ENCODE assay signal across 9 mouse cellular contexts in genomic region chr17:27564391-27565162, GRCm38 (mm10). TPM values are rescaled to one million over a fixed set of nuclear protein-coding genes. Genes with fewer than 3 reads are reported as not detected.
DNase-seq lines count a peak whose midpoint lies in the region; ATAC-seq and TF ChIP-seq lines count a peak whose summit lies in the region.
"Had no signal": no experiment of that assay in that cellular context is flagged by ENCODE, and none has a peak within 500 bp of the region (broad histone marks: within the 10 kb centered on the region; RNA-seq: fewer than 3 reads in every experiment).

No protein-coding gene starts in this region.

- no peak for TF ChIP-seq RAD21 in CH12.LX (IDR thresholded peaks at IDR 0.05; ENCODE audit: low read depth, low read length)

- peak in 1 of 2 experiments; percentile 38; a peak in 2 of 4 replicates for TF ChIP-seq CTCF in CH12.LX (conservative IDR thresholded peaks at IDR 0.05 in 1 of 2, IDR thresholded peaks at IDR 0.05 in 1 of 2; ENCODE audit: low read depth in 2 of 2, low read length in 2 of 2)

- H3K79me2 ChIP-seq in CH12.LX (replicated peaks; ENCODE audit: control insufficient read depth, extremely low read depth, insufficient read depth, poor library complexity, severe bottlenecking) = peaks cover 28% of the 10 kb centered on the region

- ATAC-seq in heart, embryonic 11.5 days (replicated peaks; ENCODE audit: insufficient number of reproducible peaks, low FRiP score, low TSS enrichment) = no peak
- no peak for ATAC-seq in embryonic facial prominence, embryonic 13.5 days (ENCODE audit: insufficient number of reproducible peaks, insufficient read depth, low FRiP score, low TSS enrichment, low read depth)
- 0 out of 2 replicates have a peak, but pooled peaks have one; percentile 0 for ATAC-seq in kidney, embryonic 15.5 days (replicated peaks; ENCODE audit: low FRiP score)
- ATAC-seq in midbrain, embryonic 16.5 days = no peak

- peaks cover 38% of the 10 kb centered on the region for H3K4me1 ChIP-seq in heart, embryonic 11.5 days (ENCODE audit: control insufficient read depth, insufficient read depth, low read length)
- peaks cover 24 to 51% of the 10 kb centered on the region in 2 experiments for H3K4me1 ChIP-seq in CH12.LX (ENCODE audit: control insufficient read depth in 1 of 2, insufficient read depth in 2 of 2)
- peaks cover 38% of the 10 kb centered on the region for H3K4me1 ChIP-seq in embryonic facial prominence, embryonic 13.5 days
- H3K4me1 ChIP-seq in kidney, embryonic 15.5 days = peaks cover 43% of the 10 kb centered on the region
- peaks cover 15% of the 10 kb centered on the region for H3K4me1 ChIP-seq in midbrain, embryonic 16.5 days (ENCODE audit: control insufficient read depth, insufficient read depth, low read length)

- no peak for TF ChIP-seq EP300 in CH12.LX (IDR thresholded peaks at IDR 0.05; ENCODE audit: low read length)

- WGBS in heart, embryonic 11.5 days (ENCODE audit: insufficient replicate concordance) = 12% methylated on average over 20 of the region's 20 CpGs
- WGBS in embryonic facial prominence, embryonic 13.5 days = 13% methylated on average over 20 of the region's 20 CpGs
- WGBS in kidney, embryonic 15.5 days = 17% methylated on average over 19 of the region's 20 CpGs
- WGBS in midbrain, embryonic 16.5 days = 16% methylated on average over 19 of the region's 20 CpGs

- peak overlapping the region; percentile 93 for H3K4me2 ChIP-seq in heart, embryonic 11.5 days
- H3K4me2 ChIP-seq in CH12.LX (ENCODE audit: insufficient read depth, low read depth, poor library complexity, severe bottlenecking) = peak overlapping the region; percentile 64
- H3K4me2 ChIP-seq in embryonic facial prominence, embryonic 13.5 days = peak overlapping the region; percentile 94
- peak overlapping the region; percentile 99 for H3K4me2 ChIP-seq in kidney, embryonic 15.5 days
- peak overlapping the region; percentile 89 for H3K4me2 ChIP-seq in midbrain, embryonic 16.5 days (ENCODE audit: low read length)

- H3K27ac ChIP-seq in heart, embryonic 11.5 days (ENCODE audit: low read depth, low read length) = no peak overlapping the region
- peak overlapping the region; percentile 39 for H3K27ac ChIP-seq in CH12.LX (ENCODE audit: insufficient read depth, low read depth)
- 0 out of 2 replicates have a peak overlapping the region, but pooled peaks have one; percentile 39 for H3K27ac ChIP-seq in embryonic facial prominence, embryonic 13.5 days
- H3K27ac ChIP-seq in kidney, embryonic 15.5 days = peak overlapping the region; percentile 69
- peak overlapping the region; percentile 65 for H3K27ac ChIP-seq in midbrain, embryonic 16.5 days (ENCODE audit: low read length)

- in situ Hi-C loops in CH12.LX (cut with MboI; ENCODE audit: low pct_ligation_motif_present, low pct_unique_long_range_greater_than_20kb, low sequenced_read_pairs) = loop anchor here (5.0 kb wide), 1 partner anchor 68 kb away; no protein-coding TSS in a partner anchor

- H3K27me3 ChIP-seq in heart, embryonic 11.5 days (ENCODE audit: control insufficient read depth, insufficient read depth, low read length) = no peaks in the 10 kb centered on the region
- H3K27me3 ChIP-seq in CH12.LX (replicated peaks) = no peaks in the 10 kb centered on the region
- no peaks in the 10 kb centered on the region for H3K27me3 ChIP-seq in embryonic facial prominence, embryonic 13.5 days
- H3K27me3 ChIP-seq in kidney, embryonic 15.5 days = no peaks in the 10 kb centered on the region
- H3K27me3 ChIP-seq in midbrain, embryonic 16.5 days (ENCODE audit: control insufficient read depth, insufficient read depth, low read depth, low read length) = no peaks in the 10 kb centered on the region

- H3K9ac ChIP-seq in heart, embryonic 11.5 days (ENCODE audit: low read depth, low read length) = peak overlapping the region; percentile 74
- H3K9ac ChIP-seq in CH12.LX (ENCODE audit: insufficient read depth, low read depth) = peak overlapping the region; percentile 44; the same call in 1 of the 2 replicates
- peak overlapping the region; percentile 78 for H3K9ac ChIP-seq in embryonic facial prominence, embryonic 13.5 days
- peak overlapping the region; percentile 67; the same call in 1 of the 2 replicates for H3K9ac ChIP-seq in kidney, embryonic 15.5 days
- H3K9ac ChIP-seq in midbrain, embryonic 16.5 days (ENCODE audit: low read depth, low read length) = peak overlapping the region; percentile 77

- no peak for DNase-seq in heart, postnatal 4 days
- DNase-seq in CH12.LX (ENCODE audit: extremely low read depth) (no peak), adipocyte (ENCODE audit: low spot score) (no peak)
- DNase-seq in right cerebral cortex, postnatal 14 days = no peak

- dilution Hi-C loops in CH12.LX (cut with MboI; ENCODE audit: extremely low pct_ligation_motif_present, extremely low pct_unique_long_range_greater_than_20kb, low sequenced_read_pairs) = no loop called here

- peaks cover 5% of the 10 kb centered on the region for H3K36me3 ChIP-seq in heart, embryonic 11.5 days (ENCODE audit: control insufficient read depth, insufficient read depth, low read length)
- H3K36me3 ChIP-seq in CH12.LX (replicated peaks in 1 of 2; ENCODE audit: control insufficient read depth in 1 of 2, insufficient read depth in 1 of 2, low read length in 1 of 2) = peaks cover 16 to 32% of the 10 kb centered on the region in 2 experiments
- H3K36me3 ChIP-seq in embryonic facial prominence, embryonic 13.5 days = peaks cover 26% of the 10 kb centered on the region
- peaks cover 26% of the 10 kb centered on the region for H3K36me3 ChIP-seq in kidney, embryonic 15.5 days
- H3K36me3 ChIP-seq in midbrain, embryonic 16.5 days (ENCODE audit: control insufficient read depth, insufficient read depth, low read length) = peaks cover 4% of the 10 kb centered on the region

- peak overlapping the region; percentile 61 for H3K4me3 ChIP-seq in heart, embryonic 11.5 days (ENCODE audit: low read depth, low read length)
- H3K4me3 ChIP-seq in CH12.LX (replicated peaks in 1 of 3; ENCODE audit: low read depth in 2 of 3, low read length in 2 of 3, poor library complexity in 1 of 3) = peak overlapping the region; percentile 71 to 75 (median 74)
- H3K4me3 ChIP-seq in embryonic facial prominence, embryonic 13.5 days = peak overlapping the region; percentile 68
- peak overlapping the region; percentile 56 for H3K4me3 ChIP-seq in kidney, embryonic 15.5 days (replicated peaks)
- peak overlapping the region; percentile 57 for H3K4me3 ChIP-seq in midbrain, embryonic 16.5 days (ENCODE audit: low read depth, low read length)

- no peak; the same call in none of the 2 replicates for TF ChIP-seq POLR2A in CH12.LX (IDR thresholded peaks at IDR 0.05; ENCODE audit: low read depth, low read length)

- no peaks in the 10 kb centered on the region for H3K9me3 ChIP-seq in heart, embryonic 11.5 days (replicated peaks; ENCODE audit: control insufficient read depth, low read length)
- no peaks in the 10 kb centered on the region for H3K9me3 ChIP-seq in CH12.LX (replicated peaks; ENCODE audit: low read length)
- H3K9me3 ChIP-seq in embryonic facial prominence, embryonic 13.5 days = no peaks in the 10 kb centered on the region
- H3K9me3 ChIP-seq in kidney, embryonic 15.5 days (replicated peaks) = no peaks in the 10 kb centered on the region
- no peaks in the 10 kb centered on the region for H3K9me3 ChIP-seq in midbrain, embryonic 16.5 days (replicated peaks; ENCODE audit: control insufficient read depth, low read length, poor library complexity, severe bottlenecking)

TF ChIP-seq in CH12.LX, 34 proteins besides CTCF, POLR2A, EP300 and RAD21 (continues in another document):
- no peak for TF ChIP-seq MEF2A (IDR thresholded peaks at IDR 0.05; ENCODE audit: borderline replicate concordance, low read depth, low read length)
- no peak for TF ChIP-seq ZC3H11A (IDR thresholded peaks at IDR 0.05; ENCODE audit: low read depth, low read length)

RNA-seq across cellular contexts. Expression of gene AI413582, which starts 1.0 kb away (rescaled TPM):
- 18.1 and 18.3 TPM in 2 replicates for polyA plus RNA-seq in heart, embryonic 11.5 days (2014; fragmentation: Nextera tagmentation; extraction: Ambion mirVana)
- total RNA-seq in heart, postnatal 4 days (2021) = 1 to 10 TPM; 8.7 to 8.8 TPM
- total RNA-seq in CH12.LX (2012; rRNA removed) (23.2 and 30.2 TPM in 2 replicates), CH12.LX (2014; rRNA removed) (14.0 and 14.6 TPM in 2 replicates)
- polyA plus RNA-seq in CH12.LX (2012; ENCODE audit: insufficient read length, low read depth) = 34.5 and 43.6 TPM in 2 replicates
- polyA plus RNA-seq in embryonic facial prominence, embryonic 13.5 days (2015; fragmentation: Nextera tagmentation; extraction: Ambion mirVana) = 21.2 and 21.4 TPM in 2 replicates
- 14.1 and 17.3 TPM in 2 replicates for polyA plus RNA-seq in kidney, embryonic 15.5 days (2015; fragmentation: Nextera tagmentation; extraction: Ambion mirVana)
- 55.4 and 65.8 TPM in 2 replicates for polyA plus RNA-seq in midbrain, embryonic 16.5 days (2015; fragmentation: Nextera tagmentation; extraction: Ambion mirVana)

RNA-seq across cellular contexts. Expression of gene Hmga1, which starts 8.3 kb away (rescaled TPM):
- polyA plus RNA-seq in heart, embryonic 11.5 days (2014; fragmentation: Nextera tagmentation; extraction: Ambion mirVana) = 261 and 278 TPM in 2 replicates
- 10 to 100 TPM; 54.8 to 59.1 TPM for total RNA-seq in heart, postnatal 4 days (2021)
- total RNA-seq in CH12.LX (2012; rRNA removed) (88.7 and 117 TPM in 2 replicates), CH12.LX (2014; rRNA removed) (42.8 and 43.8 TPM in 2 replicates)
- 83.7 and 125 TPM in 2 replicates for polyA plus RNA-seq in CH12.LX (2012; ENCODE audit: insufficient read length, low read depth)
- 227 and 258 TPM in 2 replicates for polyA plus RNA-seq in embryonic facial prominence, embryonic 13.5 days (2015; fragmentation: Nextera tagmentation; extraction: Ambion mirVana)
- polyA plus RNA-seq in kidney, embryonic 15.5 days (2015; fragmentation: Nextera tagmentation; extraction: Ambion mirVana) = 250 and 269 TPM in 2 replicates
- polyA plus RNA-seq in midbrain, embryonic 16.5 days (2015; fragmentation: Nextera tagmentation; extraction: Ambion mirVana) = 124 and 134 TPM in 2 replicates

RNA-seq across cellular contexts. Expression of gene Grm4, which starts 43.4 kb away (rescaled TPM):
- 0.06 and 0.07 TPM in 2 replicates for polyA plus RNA-seq in heart, embryonic 11.5 days (2014; fragmentation: Nextera tagmentation; extraction: Ambion mirVana)
- under 1 TPM in 1 of 2 experiments, not detected in 1; 0.07 TPM for total RNA-seq in heart, postnatal 4 days (2021)
- not detected in 2 replicates for total RNA-seq in CH12.LX (2012; rRNA removed)
- total RNA-seq in CH12.LX (2014; rRNA removed) = not detected in 2 replicates
- polyA plus RNA-seq in CH12.LX (2012; ENCODE audit: insufficient read length, low read depth) = not detected in 2 replicates
- 0.25 and 0.38 TPM in 2 replicates for polyA plus RNA-seq in embryonic facial prominence, embryonic 13.5 days (2015; fragmentation: Nextera tagmentation; extraction: Ambion mirVana)
- polyA plus RNA-seq in kidney, embryonic 15.5 days (2015; fragmentation: Nextera tagmentation; extraction: Ambion mirVana) = 1.0 and 1.2 TPM in 2 replicates
- 7.5 and 11.0 TPM in 2 replicates for polyA plus RNA-seq in midbrain, embryonic 16.5 days (2015; fragmentation: Nextera tagmentation; extraction: Ambion mirVana)
- total RNA-seq: neutrophil, adult 5-6 weeks had no signal

RNA-seq across cellular contexts. Expression of gene Nudt3, which starts 58.7 kb away (rescaled TPM):
- 38.8 and 47.4 TPM in 2 replicates for polyA plus RNA-seq in heart, embryonic 11.5 days (2014; fragmentation: Nextera tagmentation; extraction: Ambion mirVana)
- total RNA-seq in heart, postnatal 4 days (2021) = 100 to 1,000 TPM; 340 to 371 TPM
- total RNA-seq in CH12.LX (2012; rRNA removed) (69.2 and 81.9 TPM in 2 replicates), CH12.LX (2014; rRNA removed) (44.6 and 54.4 TPM in 2 replicates)
- polyA plus RNA-seq in CH12.LX (2012; ENCODE audit: insufficient read length, low read depth) = 58.3 and 64.5 TPM in 2 replicates
- 116 and 117 TPM in 2 replicates for polyA plus RNA-seq in embryonic facial prominence, embryonic 13.5 days (2015; fragmentation: Nextera tagmentation; extraction: Ambion mirVana)
- 75.2 and 81.5 TPM in 2 replicates for polyA plus RNA-seq in kidney, embryonic 15.5 days (2015; fragmentation: Nextera tagmentation; extraction: Ambion mirVana)
- polyA plus RNA-seq in midbrain, embryonic 16.5 days (2015; fragmentation: Nextera tagmentation; extraction: Ambion mirVana) = 246 and 248 TPM in 2 replicates
